Mouse (Mus musculus) hematopoietic stem cell, adult 5-6 weeks (primary cell): ENCODE data around the gene Prr14. TPM values are rescaled to one million over a fixed set of nuclear protein-coding genes. Genes with fewer than 3 reads are reported as not detected.
"Not testable (repeated sequence)": the region's sequence is repeated elsewhere in the genome, so short reads cannot be mapped to it uniquely, and the experiment has no call there.

Experiments
- ATAC-seq, 2 experiments: fragments of 125-278 bp in 1 of 2; replicated peaks in 1 of 2; 2 replicates each; pipeline ENCODE4 v1.8.0; 2016 to 2017; ENCODE audit warnings: inconsistent platforms in 2 of 2, mild to moderate bottlenecking in 2 of 2, moderate number of reproducible peaks in 2 of 2, low read depth in 1 of 2, moderate TSS enrichment in 1 of 2; ENCODE audit not compliant: low FRiP score in 2 of 2, poor library complexity in 2 of 2, severe bottlenecking in 2 of 2, insufficient read depth in 1 of 2, low TSS enrichment in 1 of 2
- total RNA-seq: library from RNA; stranded (forward); fragments of 172-1452, 232-1000 nt; gene quantifications from 2 replicates; pipeline ENCODE4 v1.2.3, GENCODE M21; 2017

Prr14 gene
- total RNA-seq: 23.6 and 29.6 TPM in 2 replicates

GRCm38 (mm10) chr7:127459311-127459710 lies at the start of gene Prr14:
Gene Prr14, plus strand, starts transcription at chr7:127459611.
- not testable (repeated sequence) for ATAC-seq

DNA sequence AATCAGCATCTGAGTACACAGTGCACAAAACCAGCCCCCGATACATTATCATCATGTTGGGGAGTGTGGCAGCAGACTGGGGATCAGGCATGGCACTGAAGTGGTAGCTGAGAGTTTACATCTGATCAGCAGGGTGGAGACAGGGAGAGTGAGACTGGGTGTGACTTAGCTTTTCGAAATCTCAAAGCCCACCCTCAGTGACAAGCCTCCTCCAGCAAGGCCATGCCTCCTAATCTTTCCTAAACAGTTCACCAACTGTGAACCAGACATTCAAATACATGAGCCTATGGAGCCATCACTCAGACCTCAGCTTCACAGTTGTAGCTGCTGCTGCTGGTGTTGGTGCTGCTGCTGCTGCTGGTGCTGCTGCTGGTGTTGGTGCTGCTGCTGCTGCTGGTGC lies 48.0 kb upstream of the Prr14 start:
- no peak for ATAC-seq

GRCm38 (mm10) chr7:127421388-127422191 lies 37.8 kb upstream of the Prr14 start, which contains the start of gene Zfp688:
Gene Zfp688, minus strand, starts transcription at chr7:127422068.
- peak; percentile 98 for ATAC-seq

DNA sequence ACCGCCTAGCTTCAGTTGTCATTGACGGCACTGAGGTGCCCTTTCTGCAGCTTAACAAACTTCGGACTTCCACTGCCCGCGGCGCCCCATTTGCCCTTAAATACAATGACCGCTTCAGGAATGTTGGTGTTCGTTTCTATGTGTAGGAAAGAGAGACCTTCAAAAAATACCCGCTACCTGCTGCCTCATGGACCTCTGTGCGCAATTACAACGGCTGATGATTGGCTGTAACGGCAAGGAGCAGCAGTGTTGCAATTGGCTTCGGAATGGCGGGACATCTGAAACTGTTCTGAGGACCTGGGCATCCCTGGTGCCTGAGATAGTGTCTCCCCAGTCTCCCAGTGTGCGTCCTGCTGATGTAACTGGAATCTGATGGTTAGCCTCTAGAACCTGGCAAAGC lies 37.2 kb upstream of the Prr14 start:
- ATAC-seq: peak in 1 of 2 experiments; percentile 29; a peak in 1 of 4 replicates

- ATAC-seq: no peak
These were observed 34.1 kb upstream of the Prr14 start for GRCm38 (mm10) chr7:127425291-127425690.

- no peak for ATAC-seq
These were observed 33.5 kb upstream of the Prr14 start for GRCm38 (mm10) chr7:127425911-127426310.

DNA sequence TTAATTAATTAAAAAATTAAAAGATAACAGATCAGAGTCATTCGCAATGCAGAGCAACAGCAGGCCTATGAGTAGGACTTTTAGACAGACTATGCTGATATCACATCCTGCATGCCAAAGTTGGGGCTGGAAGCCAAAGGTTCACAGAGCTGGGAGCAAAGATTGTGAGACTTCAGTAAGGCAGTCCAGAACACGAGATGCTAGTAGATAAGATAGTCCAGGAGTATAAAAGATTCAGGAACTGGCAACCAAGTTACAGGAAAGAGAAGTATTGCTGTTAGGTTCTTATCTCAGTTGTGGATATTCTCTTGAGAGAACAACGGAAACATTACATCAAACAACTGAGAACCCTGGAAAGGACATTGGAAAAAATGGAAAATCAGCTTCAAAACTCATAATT lies 33.1 kb upstream of the Prr14 start:
- ATAC-seq: no peak

GRCm38 (mm10) chr7:127435206-127435605 lies 24.2 kb upstream of the Prr14 start:
- ATAC-seq: no peak

DNA sequence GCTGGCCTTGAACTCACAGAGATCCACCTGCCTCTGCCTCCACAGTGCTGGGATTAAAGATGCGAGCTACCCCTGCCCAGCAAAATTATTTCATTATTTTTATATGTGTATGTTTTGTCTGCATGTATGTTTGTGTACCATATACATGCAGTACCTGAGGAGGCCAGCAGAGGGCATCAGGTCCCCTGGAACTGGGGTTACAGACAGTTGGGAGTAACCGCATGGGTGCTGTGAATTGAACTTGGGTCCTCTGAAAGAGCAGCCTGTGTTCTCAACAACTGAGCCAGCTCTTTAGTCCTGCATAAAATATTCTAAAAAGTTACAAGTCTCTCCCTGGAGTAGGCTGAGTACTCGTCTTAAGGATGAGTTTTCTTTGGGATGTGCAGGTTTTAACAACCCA lies 21.7 kb upstream of the Prr14 start:
- ATAC-seq: no peak

DNA sequence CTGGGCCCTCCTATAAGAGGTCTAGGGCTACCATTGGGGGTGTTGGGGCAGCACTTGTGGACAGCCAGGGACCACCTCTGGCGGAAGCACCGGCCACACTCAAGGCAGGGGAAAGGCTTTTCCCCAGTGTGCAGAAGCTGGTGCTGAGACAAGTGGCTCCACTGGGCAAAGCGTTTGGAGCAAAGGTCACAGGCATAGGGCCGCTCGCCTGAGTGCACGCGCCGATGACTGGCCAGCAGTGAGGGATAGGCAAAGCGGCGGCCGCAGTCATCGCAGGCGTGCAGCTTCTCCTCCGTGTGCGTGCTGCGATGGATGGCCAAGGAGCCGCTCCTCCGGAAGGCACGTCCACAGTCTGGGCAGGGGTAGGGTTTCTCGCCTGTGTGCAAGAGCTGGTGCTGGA lies 15.4 kb upstream of the Prr14 start:
- ATAC-seq: no peak

DNA sequence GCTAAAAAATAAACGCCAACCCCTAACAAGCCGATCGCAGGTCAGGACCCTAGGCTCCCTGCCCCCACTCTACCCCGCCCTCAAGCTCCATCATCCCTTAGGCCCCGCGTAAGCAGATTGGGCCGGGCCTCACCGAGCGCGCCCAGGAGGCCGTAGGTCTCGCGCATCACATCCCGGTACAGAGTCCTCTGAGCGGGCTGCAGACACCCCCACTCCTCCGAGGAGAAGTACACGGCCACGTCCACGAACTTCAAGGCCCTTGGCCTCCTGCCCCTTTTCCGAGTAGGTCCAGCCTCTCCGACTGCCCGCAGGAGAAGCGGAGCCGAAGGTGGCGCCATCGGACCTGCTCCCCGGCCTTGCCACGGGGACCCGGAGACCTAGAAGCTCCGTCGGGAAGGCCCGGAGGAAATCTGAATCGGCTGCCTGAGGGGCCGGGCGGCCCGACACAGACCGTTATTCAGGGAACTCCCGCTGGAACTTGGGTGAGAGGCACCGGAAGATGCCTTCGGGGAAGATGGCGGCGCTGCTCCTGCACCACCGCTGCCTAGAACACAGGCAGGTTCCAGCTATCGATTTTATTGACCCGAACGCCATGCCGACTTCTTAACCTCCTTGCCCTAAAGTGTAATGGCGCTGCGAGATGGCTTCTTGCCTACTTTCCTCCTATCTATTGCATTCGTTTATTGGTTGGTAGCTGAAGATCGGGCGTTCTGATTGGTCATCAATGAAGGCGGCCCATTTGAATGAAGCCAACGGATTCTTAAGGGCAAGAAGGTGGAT lies 10.7 kb upstream of the Prr14 start, which contains the start of gene Zfp689:
Gene Zfp689, minus strand, starts transcription at position 638 of the 780 bp plus-strand sequence.
- peak; percentile 75 to 94 for ATAC-seq

DNA sequence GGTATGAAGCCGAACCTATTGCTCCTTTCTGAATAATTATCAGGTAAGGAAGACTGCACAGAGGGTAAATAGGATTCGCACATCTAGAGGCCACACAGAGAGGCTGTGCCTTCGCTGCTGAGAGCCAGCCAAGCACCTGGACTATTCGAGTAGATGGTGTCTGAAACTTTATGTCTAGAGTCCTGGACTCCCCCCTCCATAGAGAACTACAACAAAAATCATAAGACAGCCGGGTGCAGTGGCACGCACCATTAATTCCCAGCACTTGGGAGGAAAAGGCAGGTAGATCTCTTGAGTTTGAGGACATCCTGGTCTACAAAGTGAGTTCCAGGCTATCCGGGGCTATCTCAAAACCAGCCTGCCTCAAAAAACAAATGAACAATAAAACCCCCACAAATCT lies 9.4 kb upstream of the Prr14 start:
- ATAC-seq: no peak

- no peak for ATAC-seq
These were observed 6.4 kb upstream of the Prr14 start for GRCm38 (mm10) chr7:127453056-127453455.

DNA sequence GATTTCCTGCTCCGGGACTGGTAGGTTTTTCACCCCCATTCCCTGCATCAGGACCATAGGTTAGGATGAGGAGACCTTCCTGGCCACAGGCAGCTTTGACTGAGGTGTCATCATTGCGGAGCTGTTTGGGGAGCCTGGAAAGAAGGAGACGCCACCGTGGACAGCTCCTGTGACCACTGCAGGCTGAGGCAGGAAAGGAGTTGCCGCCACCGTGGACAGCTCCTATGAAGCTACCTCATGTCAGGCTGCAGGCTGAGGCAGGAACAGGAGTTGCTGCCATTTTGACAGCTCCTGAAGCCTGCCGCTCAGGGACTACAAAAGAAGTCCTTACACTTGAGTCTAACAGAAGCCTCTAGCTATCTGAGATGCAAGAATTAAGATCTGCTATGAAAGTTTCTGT lies 4.5 kb upstream of the Prr14 start:
- ATAC-seq: no peak

DNA sequence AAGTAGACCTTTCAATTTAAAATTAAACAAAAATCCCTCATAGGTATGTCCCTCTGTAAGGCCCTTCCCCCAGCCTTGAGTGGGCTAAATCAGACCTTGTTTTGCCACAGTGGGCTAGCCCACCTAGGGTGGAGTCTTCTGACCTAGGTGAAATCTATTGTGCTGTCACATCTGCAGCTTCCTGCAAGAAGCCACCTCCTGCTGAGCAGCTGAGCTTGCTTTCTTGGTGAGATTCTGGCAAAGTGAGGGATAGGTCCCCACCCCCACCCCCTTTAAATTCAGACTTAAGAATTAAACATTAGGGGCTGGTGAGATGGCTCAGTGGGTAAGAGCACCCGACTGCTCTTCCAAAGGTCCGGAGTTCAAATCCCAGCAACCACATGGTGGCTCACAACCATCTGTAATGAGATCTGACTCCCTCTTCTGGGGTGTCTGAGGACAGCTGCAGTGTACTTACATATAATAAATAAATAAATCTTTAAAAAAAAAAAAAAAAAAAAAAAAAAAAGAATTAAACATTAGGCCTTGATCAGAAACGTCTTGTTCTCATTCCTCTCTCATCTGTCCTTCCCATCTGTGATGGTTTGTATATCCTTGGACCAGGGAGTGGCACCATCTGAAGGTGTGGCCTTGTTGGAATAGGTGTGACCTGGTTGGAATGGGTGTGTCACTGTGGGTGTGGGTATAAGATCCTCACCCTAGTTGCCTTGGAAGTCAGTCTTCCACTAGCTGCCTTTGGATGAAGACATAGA lies 864 bp upstream of the Prr14 start:
- not testable (repeated sequence) for ATAC-seq

- no peak for ATAC-seq
These were observed 5.8 kb downstream of the Prr14 start for GRCm38 (mm10) chr7:127465191-127465590.

- ATAC-seq: not testable (repeated sequence)
These were observed 6.3 kb downstream of the Prr14 start for GRCm38 (mm10) chr7:127465670-127466069.

- no peak for ATAC-seq
These were observed 7.2 kb downstream of the Prr14 start for GRCm38 (mm10) chr7:127466606-127467005.
